Mouse (Mus musculus) central nervous system, embryonic 18 days (tissue): Measurements from ENCODE around the gene Dnah11. TPM values are rescaled to one million over a fixed set of nuclear protein-coding genes. Genes with fewer than 3 reads are reported as not detected.

ENCODE experiments used
- polyA plus RNA-seq: library from polyadenylated mRNA; depleted of rRNA; stranded (reverse); fragments of >200 nt; gene quantifications from 2 replicates; pipeline ENCODE4 v1.2.3, GENCODE M21; 2012; rRNA removed

Dnah11 gene
- polyA plus RNA-seq = 0.49 and 0.75 TPM in 2 replicates

DNA sequence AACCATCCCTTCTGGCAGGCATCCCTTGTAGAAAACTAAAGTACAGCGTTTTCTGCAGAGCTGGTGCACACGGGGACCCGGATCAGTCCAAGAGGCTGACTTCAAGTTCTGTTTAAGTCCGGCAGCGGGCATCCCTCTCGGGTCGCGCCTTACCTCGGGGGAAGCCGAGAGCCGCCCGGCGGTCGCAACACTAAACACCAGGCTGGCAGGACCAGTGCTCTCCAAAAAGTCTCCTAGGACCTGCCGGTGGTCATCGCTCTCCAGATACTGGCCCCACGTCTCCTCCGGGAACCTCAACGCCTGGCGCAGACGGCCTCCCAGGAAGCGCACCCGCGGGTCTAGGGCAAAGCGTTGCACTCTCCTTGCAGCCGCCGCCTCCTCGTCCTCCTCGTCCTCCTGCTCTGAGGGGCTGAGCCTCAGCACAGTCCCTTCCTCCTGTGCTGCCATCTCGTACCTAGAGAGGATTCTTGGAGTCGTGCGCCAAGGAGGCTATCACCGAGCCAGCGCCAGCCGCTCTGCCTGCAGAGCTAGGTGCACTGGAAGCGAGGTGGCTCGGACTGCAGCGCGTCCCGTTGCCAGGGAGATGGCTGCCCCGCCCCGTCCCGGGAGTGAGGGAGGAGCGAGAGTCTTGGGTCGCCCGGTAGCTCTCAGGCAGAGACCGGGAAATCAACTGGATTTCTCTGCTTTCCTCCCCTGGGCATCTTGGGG lies at the start of gene Dnah11:
Gene Dnah11, minus strand, starts transcription at position 658 of the 708 bp plus-strand sequence.

Other genes starting within 250 kb of the Dnah11 start
- gene Sp4, start 102.4 kb upstream of the Dnah11 start, polyA plus RNA-seq = 16.3 and 17.2 TPM in 2 replicates